Mouse (Mus musculus): ENCODE data around the gene Ffar2.
"Not testable (repeated sequence)": the region's sequence is repeated elsewhere in the genome, so short reads cannot be mapped to it uniquely, and the experiment has no call there.

The Ffar2 gene

DNA sequence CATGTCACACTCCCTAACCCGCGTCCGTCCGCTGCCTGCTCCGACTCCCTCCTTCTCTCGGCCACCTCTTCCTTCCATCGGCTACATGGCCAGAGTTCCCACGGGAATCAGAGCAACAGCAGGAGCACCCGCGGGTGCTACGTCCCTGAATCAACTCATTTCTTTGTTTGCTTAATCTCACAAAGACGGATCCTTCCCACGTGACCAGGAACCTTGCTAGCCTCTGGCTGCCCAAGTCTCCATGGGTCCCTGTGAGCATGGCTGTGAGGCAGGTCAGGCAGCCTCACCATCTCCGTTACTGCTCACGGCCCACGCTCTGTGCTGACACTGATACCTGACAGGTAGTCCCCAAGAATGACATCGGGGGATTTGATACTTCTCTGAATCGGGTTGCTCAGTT lies at the start of gene Ffar2:
Gene Ffar2 (minus strand): TSS at position 101 of the 400 bp plus-strand sequence.
- no peak for DNase-seq (ENCODE audit: low spot score in 2 of 2)

DNA sequence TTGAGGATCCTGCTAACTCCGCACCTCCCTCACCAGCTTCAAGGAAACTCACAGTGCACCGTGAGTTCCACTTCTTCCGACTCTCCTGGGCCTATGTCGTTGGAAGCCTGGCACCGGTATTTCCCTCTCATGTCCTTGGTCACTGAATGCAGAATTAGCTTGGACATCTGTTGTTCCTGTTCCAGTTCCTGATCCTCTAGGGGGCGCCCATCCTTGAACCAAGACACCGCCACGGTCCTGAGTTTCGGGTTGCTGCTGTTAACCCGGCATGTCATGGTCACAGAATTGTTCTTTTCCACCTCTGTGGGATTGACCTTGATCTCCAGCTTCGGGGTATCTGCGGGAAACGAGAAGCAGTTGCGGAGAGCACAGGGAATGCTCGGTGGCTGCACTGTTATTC lies 49.5 kb upstream of the Ffar2 start:
- DNase-seq (ENCODE audit: low spot score in 2 of 2) = peak; percentile 51 to 79

DNA sequence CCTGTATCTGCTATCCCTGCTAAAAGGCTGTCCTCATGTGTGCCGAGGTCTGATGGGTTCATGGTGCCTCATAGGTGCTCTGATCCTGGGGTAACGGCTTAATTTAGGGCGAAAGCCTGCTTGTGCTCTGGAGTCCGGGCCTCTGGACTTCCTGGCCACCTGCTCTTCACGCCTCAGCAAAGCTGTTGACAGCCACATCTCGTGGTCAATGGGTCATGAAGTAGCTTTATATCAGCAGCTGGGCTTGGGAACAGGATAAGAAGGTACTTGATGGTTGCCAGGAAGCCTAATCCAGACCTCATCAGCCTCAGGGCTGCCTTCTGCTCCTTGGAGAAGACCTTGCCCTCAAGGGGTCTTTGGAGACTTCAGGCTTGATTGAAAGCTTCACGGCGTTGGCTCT lies 39.8 kb upstream of the Ffar2 start:
- DNase-seq (ENCODE audit: low spot score in 2 of 2) = no peak

DNA sequence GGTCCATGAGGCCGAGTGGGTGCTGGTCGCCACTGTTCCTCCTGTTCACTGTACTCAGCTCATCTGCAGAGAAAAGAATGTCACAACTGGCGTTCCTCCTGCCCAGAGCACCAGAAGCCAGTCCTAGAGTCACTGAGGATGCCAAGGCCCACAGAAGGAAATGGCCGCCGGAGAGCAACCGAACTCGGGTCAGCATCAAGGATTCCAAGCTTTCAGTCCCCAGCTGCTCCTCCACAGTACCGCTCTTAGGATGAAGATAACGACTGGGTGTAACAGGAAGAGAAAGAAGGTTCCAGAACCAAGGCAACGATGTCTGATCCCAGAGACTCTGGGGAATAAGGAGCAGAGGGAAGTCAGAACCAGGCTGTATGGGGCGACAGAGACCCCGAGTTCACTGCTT lies 37.9 kb upstream of the Ffar2 start, which contains the start of gene Ffar1:
Gene Ffar1 (minus strand): TSS at position 101 of the 400 bp plus-strand sequence.
- no peak for DNase-seq (ENCODE audit: low spot score in 2 of 2)

DNA sequence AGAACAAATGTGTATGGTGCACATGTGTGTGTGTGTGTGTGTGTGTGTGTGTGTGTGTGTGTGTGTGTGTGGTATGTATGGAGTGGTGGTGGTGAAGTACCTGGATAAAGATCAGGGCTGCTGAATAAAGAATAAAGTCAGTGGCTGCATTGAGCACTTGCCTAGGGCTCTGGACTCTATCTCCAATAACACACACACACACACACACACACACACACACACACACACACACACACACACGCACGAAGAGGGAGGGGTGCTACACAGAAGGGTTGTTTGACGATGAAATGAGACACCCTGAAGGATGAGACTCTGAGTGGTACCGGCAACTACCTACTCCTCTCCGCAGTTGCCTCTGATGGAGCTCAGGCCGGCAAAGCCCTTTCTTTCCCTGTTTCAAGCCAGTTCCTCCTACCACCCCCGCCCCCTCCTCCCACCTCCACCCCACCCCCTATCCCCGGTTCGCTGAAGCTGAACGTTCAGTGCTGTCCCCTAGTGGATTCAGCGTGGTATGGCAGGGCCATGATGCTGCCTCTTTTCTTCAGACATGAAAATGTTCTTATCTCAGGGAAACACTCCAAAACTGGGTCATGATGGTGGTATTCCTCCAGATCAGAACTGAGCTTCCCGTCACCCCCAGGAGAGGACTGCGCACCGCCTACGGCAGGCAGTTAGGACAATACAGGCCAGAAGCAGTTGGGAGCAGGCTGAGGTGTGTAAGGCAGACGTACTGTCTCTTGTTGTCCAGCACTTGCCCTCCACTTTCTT lies 36.2 kb upstream of the Ffar2 start:
- DNase-seq (ENCODE audit: low spot score in 2 of 2) = peak; percentile 46 to 67

DNA sequence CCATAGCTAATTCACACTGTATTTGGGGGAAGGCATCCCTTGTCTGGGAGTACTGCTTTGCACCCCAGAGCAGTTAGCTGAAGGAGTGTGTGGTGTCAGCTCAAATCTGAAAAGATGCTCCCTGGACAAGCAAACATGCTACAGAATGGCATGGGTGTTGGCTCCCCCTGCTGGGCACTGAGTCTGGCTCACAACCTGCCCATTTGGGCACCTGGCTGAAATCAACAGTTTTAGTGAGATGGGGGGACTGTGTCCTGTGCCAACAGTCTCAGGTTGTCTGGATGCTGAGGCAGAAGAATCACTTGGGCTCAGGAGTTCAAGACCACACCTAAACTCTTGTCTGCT lies 35.7 kb upstream of the Ffar2 start:
- DNase-seq (ENCODE audit: low spot score in 2 of 2) = peak; percentile 57 to 83

DNA sequence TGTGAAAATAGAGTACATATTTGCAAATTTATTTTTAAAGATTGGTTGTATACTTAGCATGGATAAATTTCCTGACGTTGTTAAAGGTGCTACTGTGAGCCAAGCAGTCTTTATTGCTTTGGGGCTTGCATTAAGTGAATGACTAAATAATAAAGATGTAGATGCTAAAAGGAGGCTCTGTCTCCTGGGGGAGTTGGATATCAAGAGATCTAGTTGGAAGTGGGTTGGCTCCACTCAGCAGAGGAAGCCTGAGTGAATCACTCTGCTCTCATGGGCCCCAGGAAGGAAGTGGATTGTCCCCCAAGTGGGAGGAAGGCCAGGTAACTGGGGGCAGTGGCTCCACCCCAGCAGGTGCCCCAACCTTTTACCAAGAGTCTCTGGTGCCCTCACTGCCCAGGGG lies 34.2 kb upstream of the Ffar2 start:
- DNase-seq (ENCODE audit: low spot score in 2 of 2) = no peak

DNA sequence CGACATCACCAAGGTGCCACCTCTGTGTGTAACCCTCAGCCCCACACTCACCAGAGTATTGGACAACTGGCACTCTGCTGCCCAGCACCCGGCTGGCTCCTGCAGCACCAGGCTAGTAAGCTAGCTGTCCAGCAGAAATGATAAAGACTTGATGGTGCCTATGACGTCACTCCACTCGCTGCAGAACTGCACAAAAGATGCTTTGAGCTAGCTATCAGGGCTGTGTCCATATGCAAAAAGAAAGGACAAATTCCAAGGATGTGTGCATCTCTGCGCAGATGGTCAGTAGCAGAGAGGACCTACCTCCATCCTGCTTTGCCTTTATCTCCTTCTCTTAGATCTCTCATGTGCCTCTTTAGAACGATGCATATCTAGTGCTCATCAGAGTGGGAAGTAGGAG lies 32.5 kb upstream of the Ffar2 start, which contains the start of gene Ffar3:
Gene Ffar3 (minus strand): TSS at position 101 of the 400 bp plus-strand sequence.
- DNase-seq (ENCODE audit: low spot score in 2 of 2) = no peak

DNA sequence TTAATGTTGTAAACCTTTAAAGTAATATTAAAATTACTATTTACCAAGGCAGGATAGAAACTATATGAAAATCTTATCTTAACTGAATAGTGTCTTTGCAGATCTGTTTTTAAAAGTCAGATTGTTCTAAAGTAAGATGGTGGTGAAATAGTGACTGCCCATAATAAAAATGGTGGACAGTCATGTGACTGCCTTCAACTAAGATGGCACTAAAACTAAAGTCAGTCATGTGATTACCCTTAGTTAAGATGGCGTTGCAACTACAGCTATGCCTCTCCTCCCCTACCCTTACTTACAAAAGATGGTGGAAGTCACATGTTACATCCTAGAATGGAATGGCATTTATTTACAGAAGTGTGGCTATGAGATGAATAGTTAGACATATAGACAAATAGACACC lies 27.8 kb upstream of the Ffar2 start:
- no peak for DNase-seq (ENCODE audit: low spot score in 2 of 2)

DNA sequence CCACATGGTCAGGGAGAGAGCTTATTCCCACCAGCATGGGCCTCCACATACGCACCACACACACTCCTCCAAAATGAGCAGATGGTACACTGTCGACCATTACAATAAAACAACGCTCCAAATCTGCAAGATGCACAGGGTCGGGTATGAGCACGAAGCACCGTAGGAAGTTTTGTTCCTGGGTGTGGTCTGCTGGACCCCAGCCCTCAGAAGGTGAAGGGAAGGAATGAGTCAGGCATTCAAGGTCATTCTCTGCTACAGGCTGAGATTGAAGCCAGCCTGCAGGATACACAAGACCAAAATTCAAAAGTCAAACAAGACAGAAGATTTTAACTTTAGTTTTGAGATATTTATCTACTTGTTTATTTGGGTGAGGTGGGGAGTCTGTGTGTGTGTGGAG lies 24.4 kb upstream of the Ffar2 start:
- no peak for DNase-seq (ENCODE audit: low spot score in 2 of 2)

DNA sequence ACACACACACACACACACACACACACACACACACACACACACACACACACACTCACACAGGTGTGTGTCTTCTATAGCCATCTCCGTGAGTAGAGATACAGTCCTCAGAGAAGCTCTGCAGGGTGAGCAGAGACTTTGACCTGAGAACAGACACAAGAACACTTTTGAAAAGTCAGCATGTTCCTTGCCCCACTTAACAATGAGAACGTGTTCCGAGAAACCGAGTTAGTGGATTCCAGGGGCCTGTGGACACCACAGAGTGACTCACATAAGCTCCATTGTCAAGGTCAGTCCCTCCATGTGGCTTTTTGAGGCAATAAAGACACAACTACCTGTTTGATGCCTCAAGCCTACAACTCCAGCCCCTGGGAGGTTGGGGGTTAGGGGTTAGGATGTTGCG lies 23.8 kb upstream of the Ffar2 start:
- no peak for DNase-seq (ENCODE audit: low spot score in 2 of 2)

DNA sequence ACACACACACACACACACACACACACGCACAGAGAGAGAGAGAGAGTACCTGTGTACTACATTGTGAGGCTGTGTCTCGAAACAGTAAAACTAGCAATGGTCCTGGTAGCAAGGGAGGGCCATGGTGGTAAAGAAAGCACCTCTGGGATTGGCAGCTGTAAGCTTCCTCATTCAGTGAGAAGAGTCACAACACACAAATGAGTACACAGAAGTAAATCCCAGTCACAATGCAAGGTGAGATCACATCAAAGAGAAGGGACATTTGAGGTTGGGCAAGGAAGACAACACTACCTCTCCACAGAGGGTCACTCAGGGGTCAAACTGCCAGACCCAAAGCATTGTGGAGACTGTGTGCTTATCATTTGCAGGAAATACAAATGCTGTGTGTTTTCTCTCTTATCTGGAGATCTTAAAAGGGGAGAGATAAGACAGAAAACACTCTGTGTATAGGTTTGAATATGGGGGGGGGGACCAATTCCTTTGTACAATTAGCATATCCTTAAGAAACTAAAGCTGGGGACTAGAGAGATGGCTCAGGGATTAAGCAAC lies 23.0 kb upstream of the Ffar2 start:
- DNase-seq (ENCODE audit: low spot score in 2 of 2) = no peak

DNA sequence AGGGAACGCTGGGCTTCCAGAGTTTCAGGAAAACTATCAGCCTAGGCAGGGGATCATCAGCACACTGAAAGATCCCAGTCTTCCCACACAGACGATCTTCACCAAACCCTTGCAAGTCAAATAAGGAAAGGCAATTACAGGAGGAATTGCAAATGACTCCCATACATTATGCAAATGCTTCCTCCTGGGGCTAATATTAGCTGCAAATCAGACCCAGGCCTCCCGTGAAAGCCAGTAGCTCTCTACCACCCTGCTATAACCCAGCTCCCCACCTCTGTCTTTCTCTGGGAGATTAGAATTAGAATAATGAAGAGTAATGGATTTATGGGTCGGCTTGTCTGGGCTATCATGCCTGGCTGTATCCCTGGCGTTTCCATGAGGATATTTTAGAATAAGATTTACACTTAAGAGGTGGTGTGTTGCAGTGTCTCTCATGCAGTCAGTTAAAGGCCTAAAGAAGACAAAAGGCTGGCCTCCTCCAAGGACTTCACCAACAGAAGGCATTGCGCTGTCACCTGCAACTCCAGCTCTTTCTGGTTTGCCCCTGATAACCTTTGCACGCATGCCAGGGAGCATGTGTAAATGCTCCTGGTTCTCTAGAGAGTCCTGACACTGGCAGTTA lies 21.2 kb upstream of the Ffar2 start:
- no peak for DNase-seq (ENCODE audit: low spot score in 2 of 2)

DNA sequence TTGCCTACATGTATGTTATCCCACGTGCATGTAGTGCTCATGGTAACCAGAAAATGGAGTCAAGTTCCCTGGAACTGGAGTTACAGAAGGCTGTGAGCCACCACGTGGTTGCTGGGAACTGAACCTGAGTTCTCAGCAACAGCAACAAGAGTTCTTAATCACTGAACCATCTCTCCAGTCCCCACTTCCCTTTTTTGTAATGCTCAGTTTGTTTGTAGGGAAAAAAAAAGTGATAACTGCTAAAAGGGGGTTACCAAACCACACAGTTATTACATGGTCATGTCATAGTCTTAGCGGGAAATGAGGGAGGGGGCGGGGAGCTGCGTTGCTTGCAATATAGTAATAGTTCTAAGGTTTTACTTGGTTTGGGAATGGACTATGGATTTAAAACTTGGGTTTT lies 18.5 kb upstream of the Ffar2 start:
- DNase-seq (ENCODE audit: low spot score in 2 of 2) = no peak

DNA sequence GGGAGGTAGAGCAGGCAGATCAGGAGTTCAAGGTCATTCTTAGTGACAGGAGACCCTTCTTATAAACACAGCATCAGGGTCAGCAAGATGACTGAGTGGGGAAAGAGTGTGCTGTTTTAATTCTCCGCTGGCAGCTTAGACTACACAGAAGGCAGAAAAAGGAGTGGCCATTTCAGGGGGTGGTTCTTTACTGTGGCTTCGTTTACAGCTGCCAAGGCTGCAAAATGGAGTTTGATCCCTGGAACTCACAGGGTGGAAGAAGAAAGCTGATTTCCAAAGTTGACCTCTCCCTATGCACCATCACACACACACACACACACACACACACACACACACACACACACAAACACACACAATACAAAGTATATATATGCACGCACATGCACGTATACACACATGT lies 17.8 kb upstream of the Ffar2 start:
- no peak for DNase-seq (ENCODE audit: low spot score in 2 of 2)

DNA sequence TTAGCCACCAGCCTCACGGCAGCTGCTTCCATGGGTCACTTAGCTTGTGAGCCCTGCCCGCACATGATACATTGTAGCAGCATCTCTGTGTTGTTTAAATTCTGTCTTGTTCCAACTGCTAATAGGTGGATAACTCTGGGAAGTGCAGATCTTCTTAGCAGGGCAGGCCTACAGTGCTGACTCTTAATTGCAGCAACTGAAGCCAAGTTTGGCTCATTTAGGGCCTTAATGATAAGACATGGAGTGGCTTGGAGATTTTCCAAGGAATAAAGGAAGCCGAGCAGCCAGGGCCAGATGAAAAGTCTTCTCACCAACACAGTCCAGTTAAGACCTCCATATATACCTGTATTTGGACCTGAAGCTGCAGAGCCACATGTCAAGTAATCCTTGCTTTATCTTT lies 16.7 kb upstream of the Ffar2 start:
- DNase-seq (ENCODE audit: low spot score in 2 of 2) = no peak

DNA sequence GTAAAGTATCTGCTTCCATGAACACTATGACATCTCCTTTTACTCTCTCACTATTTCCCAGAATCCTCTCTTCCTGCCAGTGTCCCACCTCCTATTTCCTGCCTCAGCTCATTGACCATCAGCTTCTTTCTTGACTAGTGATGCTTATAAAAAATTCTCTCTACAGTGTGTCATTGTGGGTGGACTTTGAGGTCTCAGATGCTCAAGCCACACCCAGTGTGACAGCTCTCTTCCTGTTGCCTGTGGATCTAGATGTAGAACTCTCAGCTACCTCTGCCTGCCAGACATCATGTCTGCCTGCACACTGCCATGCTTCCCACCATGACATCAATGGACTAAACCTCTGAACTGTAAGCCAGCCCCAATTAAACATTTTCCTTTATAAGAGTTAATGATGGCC lies 13.7 kb upstream of the Ffar2 start:
- DNase-seq (ENCODE audit: low spot score in 2 of 2) = no peak

DNA sequence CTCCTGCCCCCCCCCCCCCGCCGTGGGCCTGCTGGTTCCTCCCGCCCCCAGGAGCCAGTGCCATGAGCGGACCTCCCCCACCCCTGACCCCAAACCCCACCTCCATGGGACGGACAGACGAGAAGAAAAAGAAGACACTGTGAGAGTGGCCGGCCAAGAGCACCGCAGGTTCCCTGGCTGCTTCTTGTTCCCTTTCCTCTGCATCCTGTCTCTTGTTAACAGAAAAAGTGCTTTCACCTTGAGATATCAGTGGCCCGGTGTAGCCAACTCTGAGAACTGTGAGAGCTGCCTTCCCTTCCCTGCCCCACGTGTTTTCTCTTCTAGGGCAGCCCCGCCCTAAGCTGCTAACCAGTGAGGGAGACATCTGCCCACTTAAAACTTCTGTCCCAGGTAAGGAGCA lies 9.1 kb upstream of the Ffar2 start:
- DNase-seq (ENCODE audit: low spot score in 2 of 2) = not testable (repeated sequence)

DNA sequence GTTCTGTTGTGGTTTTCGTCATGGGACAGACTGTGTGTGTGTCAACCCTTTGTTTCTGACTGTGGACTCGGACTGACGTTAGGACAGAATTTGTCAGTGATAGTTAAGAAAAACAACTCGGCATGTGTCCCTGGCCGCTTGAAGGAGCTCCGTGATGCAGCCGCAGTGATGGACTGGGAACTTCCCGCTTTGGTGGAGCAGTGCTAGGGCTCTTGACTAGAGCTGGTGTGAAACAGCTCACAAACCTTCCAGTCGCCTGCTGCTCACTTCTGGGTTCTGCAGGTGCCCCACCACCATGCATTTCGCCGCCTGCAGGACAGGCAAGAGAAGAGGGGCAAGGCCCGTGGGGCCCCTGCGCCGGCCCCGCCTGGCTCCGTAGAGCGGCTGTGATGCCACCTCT lies 8.7 kb upstream of the Ffar2 start:
- no peak for DNase-seq (ENCODE audit: low spot score in 2 of 2)

DNA sequence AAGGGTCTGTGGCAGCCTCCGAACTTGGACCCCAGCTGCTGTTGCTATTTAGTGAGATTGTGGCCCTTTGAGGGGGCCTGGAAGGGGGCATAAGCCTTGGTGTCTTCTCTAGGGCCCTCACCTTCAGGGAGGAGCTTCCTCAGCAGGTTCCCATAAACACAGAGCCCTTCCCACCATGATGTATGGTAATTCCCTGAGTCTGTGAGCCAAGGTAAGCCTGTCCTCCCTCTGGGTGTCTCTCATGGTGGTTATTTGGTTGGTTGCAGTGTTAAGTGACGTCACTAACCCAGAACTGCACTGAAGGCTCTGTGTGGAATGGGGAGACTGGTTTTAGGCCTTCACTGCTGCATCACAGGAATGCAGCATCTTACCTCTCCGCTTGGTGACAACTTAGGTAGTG lies 5.9 kb upstream of the Ffar2 start:
- no peak for DNase-seq (ENCODE audit: low spot score in 2 of 2)

DNA sequence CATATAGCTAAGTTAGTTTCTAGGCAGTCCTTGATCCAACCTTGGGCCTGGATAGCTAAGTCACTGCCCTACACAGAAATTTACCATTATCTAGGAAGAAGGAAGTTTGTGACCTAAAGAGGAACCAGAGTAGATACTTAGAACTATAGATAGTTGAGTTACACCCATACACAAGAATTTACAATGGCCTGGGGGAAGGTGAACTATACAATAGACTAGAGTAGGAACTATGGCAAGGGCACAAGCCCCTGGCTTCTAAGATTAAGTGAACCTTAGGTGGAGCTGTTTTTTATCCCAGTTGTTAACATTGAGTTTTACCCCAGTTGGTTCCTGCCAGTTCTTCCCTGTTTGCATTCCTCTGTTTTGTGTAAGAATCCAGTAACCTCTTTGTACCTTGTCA lies 5.3 kb upstream of the Ffar2 start:
- not testable (repeated sequence) for DNase-seq (ENCODE audit: low spot score in 2 of 2)

DNA sequence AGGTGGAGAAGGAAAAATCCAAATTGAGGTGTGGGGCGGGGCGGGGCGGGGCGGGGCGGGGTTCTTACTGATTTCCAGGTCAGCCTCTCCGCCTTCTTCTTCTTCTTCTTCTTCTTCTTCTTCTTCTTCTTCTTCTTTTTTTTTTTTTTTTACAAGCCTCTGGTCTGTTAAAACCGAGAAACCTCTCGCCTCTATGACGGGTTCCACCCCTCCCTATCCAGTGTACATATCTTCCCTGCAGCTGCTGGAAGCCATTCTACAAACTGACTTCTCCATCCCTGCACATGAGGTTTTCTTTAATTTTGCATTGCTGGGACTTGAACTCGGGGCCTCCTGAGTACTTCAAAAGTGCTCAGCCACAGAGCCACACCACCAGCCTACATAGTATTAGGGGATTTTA lies 3.1 kb upstream of the Ffar2 start:
- DNase-seq (ENCODE audit: low spot score in 2 of 2) = no peak

DNA sequence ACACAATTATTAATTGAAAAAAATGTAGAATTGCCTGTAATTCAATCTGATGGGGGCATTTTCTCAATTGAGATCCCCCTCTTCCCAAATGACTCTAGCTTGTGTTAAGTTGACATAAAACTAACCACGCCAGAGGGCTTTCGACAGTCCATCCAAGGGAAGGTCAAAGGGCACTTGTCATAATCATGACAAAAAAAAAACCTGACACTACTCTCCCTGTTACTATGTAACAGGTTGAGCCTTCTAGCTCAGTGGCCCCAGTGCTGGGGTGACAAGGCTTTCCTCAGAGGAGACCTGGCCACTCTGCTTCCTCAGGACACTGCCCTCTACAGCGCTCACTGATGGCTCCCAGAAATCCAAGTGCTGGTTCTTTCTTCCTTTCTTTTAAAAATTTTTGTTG lies 731 bp upstream of the Ffar2 start:
- no peak for DNase-seq (ENCODE audit: low spot score in 2 of 2)

All from urinary bladder, postnatal 4 days (tissue).